Mouse (Mus musculus): Measurements from ENCODE around the gene Asprv1. TPM values are rescaled to one million over a fixed set of nuclear protein-coding genes. Genes with fewer than 3 reads are reported as not detected.
A peak's percentile ranks its signal among the peaks of the same experiment; 100 is the strongest.

Gene Asprv1
- 0.37 and 0.68 TPM in 2 replicates for polyA plus RNA-seq (2014; fragmentation: Nextera tagmentation; extraction: Ambion mirVana)

DNA sequence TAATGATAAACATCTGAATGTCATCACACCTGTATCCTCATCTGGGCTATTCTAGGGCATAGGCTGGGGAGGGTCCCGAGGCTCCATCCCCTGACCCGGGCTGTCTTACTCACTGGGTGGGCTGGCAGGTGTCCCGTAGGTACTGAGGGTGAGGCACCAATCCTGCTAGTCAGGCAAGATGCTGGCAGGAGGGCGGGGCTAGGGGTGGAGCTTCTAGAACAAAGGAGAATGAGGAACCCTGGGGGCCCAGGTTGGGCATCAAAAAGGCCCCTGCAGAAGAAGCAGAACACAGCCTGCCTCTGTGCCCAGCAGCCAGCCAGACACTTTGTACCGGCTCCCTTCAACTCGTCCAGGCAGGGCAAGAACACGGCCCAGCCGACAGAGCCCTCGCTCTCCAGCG lies at the start of gene Asprv1:
TSS of gene Asprv1 (plus strand) at position 219 of the 400 bp plus-strand sequence.
- H3K4me2 ChIP-seq = no peak within 1 kb of the TSS
- H3K9ac ChIP-seq (ENCODE audit: low read length) = no peak within 1 kb of the TSS
- peak; percentile 8 for DNase-seq (ENCODE audit: low spot score, missing footprints)
- no peaks in the 10 kb centered on the region for H3K36me3 ChIP-seq (ENCODE audit: control insufficient read depth, insufficient read depth, low read length)
- no peak within 1 kb of the TSS for H3K27ac ChIP-seq (ENCODE audit: low read depth, low read length)
- no peaks in the 10 kb centered on the region for H3K9me3 ChIP-seq (ENCODE audit: control insufficient read depth, low read length)
- WGBS = 57% methylated on average over 10 of the region's 10 CpGs
- no peaks in the 10 kb centered on the region for H3K4me1 ChIP-seq (ENCODE audit: control insufficient read depth, insufficient read depth, low read length)
- no peak within 1 kb of the TSS for H3K4me3 ChIP-seq (ENCODE audit: low read depth, low read length)
- no peaks in the 10 kb centered on the region for H3K27me3 ChIP-seq (ENCODE audit: control insufficient read depth, insufficient read depth, low read length)
- no peak for ATAC-seq (ENCODE audit: low FRiP score)

DNA sequence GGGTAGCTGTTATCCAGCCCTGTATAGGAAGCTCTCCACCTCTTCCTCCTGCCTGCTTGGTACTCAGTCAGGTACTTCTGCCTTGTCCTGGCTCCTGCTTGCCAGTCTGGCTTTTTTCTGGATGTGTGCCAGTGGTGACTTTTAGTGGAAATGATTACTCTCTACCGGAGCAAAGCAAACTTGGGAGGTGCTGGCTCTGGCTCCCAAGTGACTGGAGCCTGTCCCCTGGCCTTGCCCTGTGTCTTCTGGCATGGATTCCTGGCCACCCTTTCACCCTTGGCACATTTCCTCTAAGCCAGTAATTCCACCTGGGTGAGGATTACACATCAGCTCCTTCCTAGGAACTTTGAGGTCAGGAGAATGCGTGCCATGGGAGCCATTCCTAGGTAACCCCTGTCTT lies 49.6 kb upstream of the Asprv1 start:
- Histone ChIP-seq H3K9me3 (ENCODE audit: control insufficient read depth, low read length) (no peaks in the 10 kb centered on the region), H3K4me2 (no peak overlapping the region), H3K4me1 (ENCODE audit: control insufficient read depth, insufficient read depth, low read length) (no peaks in the 10 kb centered on the region), H3K27ac (ENCODE audit: low read depth, low read length) (no peak overlapping the region), H3K27me3 (ENCODE audit: control insufficient read depth, insufficient read depth, low read length) (no peaks in the 10 kb centered on the region), H3K9ac (ENCODE audit: low read length) (no peak overlapping the region), H3K4me3 (ENCODE audit: low read depth, low read length) (no peak overlapping the region), H3K36me3 (ENCODE audit: control insufficient read depth, insufficient read depth, low read length) (no peaks in the 10 kb centered on the region)
- 92% methylated on average over 2 of the region's 2 CpGs for WGBS
- DNase-seq (ENCODE audit: low spot score, missing footprints) (no peak), ATAC-seq (ENCODE audit: low FRiP score) (no peak)

DNA sequence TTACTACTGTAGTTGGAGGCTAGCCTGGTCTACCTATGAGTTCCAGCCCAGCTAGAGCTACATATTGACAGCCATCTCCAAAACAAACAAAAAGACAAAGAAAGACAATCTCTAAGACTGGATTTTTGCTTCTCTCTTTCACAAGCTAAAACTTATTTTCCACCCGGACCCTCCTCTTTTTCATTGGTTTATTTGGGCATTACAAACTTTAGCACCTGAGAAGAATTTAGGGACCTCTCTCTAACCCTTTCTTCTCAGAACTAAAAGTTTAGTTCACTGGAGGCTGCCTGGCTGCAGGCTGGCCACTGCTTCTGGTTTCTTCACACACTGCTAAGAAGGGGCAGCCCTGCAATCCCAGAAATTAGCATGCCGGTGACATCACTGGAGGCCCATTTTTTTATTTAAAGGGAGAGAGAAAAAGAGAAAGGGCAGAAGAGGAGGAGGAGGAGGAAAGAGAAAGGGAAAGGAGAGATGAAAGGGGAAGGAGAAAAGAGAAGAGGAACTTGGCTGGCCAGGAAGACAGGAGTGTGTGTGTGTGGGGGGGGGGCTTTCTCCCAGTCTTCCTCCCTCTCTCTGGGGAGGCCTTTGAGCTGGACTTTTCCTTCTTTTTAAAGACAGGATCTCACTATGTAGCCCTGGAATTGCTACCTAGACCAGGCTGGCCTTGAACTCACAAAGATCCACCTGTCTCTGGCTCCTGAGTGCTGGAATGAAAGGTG lies 48.7 kb upstream of the Asprv1 start:
- Histone ChIP-seq H3K4me1 (ENCODE audit: control insufficient read depth, insufficient read depth, low read length) (peaks cover under 1% of the 10 kb centered on the region), H3K9ac (ENCODE audit: low read length) (no peak overlapping the region), H3K9me3 (ENCODE audit: control insufficient read depth, low read length) (no peaks in the 10 kb centered on the region), H3K36me3 (ENCODE audit: control insufficient read depth, insufficient read depth, low read length) (no peaks in the 10 kb centered on the region), H3K4me3 (ENCODE audit: low read depth, low read length) (no peak overlapping the region), H3K27me3 (ENCODE audit: control insufficient read depth, insufficient read depth, low read length) (no peaks in the 10 kb centered on the region), H3K4me2 (no peak overlapping the region), H3K27ac (ENCODE audit: low read depth, low read length) (no peak overlapping the region)
- ATAC-seq (ENCODE audit: low FRiP score) (no peak), DNase-seq (ENCODE audit: low spot score, missing footprints) (peak; percentile 76)
- 76% methylated on average over 2 of the region's 2 CpGs for WGBS

DNA sequence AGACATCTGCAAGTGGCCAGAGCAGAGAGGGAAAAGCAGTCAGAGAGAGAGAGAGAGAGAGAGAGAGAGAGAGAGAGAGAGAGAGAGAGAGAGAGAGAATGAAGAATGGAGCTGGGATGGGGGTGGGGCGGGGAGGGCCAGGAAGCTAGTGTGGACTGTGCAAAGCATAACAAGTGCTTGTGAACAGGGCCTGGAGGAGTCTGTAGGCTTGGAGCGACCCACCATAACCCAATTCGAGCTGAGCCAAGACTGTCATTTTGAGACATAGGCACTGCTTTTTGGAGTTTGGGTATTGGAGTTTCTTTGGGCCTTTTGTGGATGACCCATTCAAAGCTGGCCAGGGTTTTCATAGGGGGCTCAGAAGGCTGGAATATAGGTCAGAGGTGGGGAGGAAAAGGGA lies 48.0 kb upstream of the Asprv1 start:
- Histone ChIP-seq H3K4me3 (ENCODE audit: low read depth, low read length) (no peak overlapping the region), H3K9me3 (ENCODE audit: control insufficient read depth, low read length) (no peaks in the 10 kb centered on the region), H3K9ac (ENCODE audit: low read length) (no peak overlapping the region), H3K27me3 (ENCODE audit: control insufficient read depth, insufficient read depth, low read length) (no peaks in the 10 kb centered on the region), H3K4me1 (ENCODE audit: control insufficient read depth, insufficient read depth, low read length) (peaks cover 8% of the 10 kb centered on the region), H3K36me3 (ENCODE audit: control insufficient read depth, insufficient read depth, low read length) (no peaks in the 10 kb centered on the region), H3K4me2 (no peak overlapping the region), H3K27ac (ENCODE audit: low read depth, low read length) (no peak overlapping the region)
- no peak for ATAC-seq (ENCODE audit: low FRiP score)
- 82% methylated on average over 3 of the region's 3 CpGs for WGBS
- DNase-seq (ENCODE audit: low spot score, missing footprints) = peak; percentile 60

DNA sequence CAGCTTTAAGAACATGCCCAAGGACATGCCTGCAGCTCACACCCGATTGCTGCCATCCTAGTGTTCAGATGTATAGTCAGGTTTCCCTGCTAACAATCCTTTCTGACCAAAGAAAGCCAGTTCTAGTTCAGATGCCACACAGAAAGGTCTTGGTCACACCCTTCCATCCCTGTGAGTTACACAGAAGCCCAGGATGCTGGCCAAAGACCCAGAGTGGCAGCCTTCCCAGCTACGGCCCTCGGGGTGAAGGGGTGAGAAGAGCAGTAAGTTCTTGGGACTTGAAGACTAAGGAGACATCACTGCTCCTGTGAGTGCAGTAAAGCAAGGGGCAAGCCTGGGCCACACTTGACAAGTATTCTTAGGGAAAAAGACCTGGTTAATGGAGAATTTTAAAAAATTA lies 44.8 kb upstream of the Asprv1 start:
- Histone ChIP-seq H3K27ac (ENCODE audit: low read depth, low read length) (no peak overlapping the region), H3K9me3 (ENCODE audit: control insufficient read depth, low read length) (no peaks in the 10 kb centered on the region), H3K4me1 (ENCODE audit: control insufficient read depth, insufficient read depth, low read length) (peaks cover 13% of the 10 kb centered on the region), H3K4me2 (no peak overlapping the region), H3K4me3 (ENCODE audit: low read depth, low read length) (no peak overlapping the region), H3K27me3 (ENCODE audit: control insufficient read depth, insufficient read depth, low read length) (no peaks in the 10 kb centered on the region), H3K9ac (ENCODE audit: low read length) (no peak overlapping the region), H3K36me3 (ENCODE audit: control insufficient read depth, insufficient read depth, low read length) (no peaks in the 10 kb centered on the region)
- ATAC-seq (ENCODE audit: low FRiP score) = no peak
- DNase-seq (ENCODE audit: low spot score, missing footprints) = peak; percentile 60
- 95% methylated on average over 3 of the region's 3 CpGs for WGBS

DNA sequence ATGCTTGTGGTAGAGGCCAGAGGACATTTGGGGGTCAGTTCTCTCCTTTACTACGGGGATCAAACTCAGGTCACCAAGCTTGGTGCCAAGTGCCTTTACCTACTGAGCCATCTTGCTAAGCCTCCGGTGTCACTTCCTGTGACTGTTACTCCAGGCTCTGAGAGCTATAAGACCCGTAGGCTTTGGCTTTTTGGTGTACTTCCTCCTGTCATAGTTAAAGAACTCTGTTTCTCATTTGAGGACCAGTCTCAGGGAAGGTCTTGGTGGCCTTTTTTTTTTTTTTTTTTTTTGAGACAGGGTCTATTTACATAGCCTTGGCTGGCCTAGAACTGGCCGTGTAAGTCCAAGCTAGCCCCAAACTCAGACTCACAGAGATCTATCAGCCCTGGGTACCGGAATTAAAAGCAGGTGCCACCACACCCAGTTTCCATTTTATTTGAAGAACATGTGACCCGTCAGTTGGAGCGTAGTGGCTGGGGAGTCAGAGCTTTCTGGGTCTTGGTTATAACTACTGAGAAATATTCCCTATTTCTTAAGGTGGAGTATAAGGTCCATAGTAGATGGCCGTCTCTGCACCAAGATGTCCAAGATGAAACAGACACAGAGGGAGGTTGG lies 44.3 kb upstream of the Asprv1 start:
- Histone ChIP-seq H3K4me3 (ENCODE audit: low read depth, low read length) (no peak overlapping the region), H3K4me1 (ENCODE audit: control insufficient read depth, insufficient read depth, low read length) (peaks cover 13% of the 10 kb centered on the region), H3K27ac (ENCODE audit: low read depth, low read length) (no peak overlapping the region), H3K4me2 (no peak overlapping the region), H3K9ac (ENCODE audit: low read length) (no peak overlapping the region), H3K9me3 (ENCODE audit: control insufficient read depth, low read length) (no peaks in the 10 kb centered on the region), H3K36me3 (ENCODE audit: control insufficient read depth, insufficient read depth, low read length) (no peaks in the 10 kb centered on the region), H3K27me3 (ENCODE audit: control insufficient read depth, insufficient read depth, low read length) (no peaks in the 10 kb centered on the region)
- WGBS = 93% methylated on average over 8 of the region's 8 CpGs
- no peak for ATAC-seq (ENCODE audit: low FRiP score)
- peak; percentile 77 for DNase-seq (ENCODE audit: low spot score, missing footprints)

DNA sequence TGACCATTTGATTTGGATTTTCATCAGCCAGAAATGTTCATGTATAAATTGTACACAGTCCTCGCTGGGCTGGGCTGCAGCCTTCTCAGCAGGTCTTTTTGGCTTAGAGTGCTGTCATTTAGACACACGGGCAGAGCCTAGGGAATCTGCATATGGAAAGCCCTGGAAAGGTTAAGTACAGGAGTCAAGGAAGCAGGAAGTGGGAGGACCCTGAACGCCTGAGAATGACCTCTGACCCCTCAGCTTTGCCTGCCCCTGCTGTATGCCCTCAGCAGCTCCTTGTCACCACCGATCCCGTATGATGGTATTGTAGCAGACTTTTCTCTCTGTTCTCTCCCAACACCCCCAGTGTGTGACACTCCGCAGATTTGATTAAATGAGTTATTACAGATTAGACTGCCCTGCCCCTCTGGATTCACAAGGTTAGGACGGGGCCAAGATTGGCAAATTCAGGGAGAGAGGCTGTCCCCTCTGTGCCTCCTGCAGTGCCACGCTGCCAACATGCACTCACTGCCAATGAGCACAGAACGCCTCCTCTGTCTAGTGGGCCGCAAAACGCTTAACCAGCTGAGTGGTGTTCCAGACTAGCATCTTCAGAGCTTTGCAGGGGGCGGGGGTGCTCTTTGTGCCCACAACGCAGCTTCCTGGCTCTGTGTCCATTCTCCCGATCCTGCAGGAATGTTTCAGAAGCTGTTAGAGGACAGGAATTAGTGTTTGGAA lies 43.5 kb upstream of the Asprv1 start:
- whole genome bisulfite sequencing = 38% methylated on average over 14 of the region's 14 CpGs
- Histone ChIP-seq H3K27me3 (ENCODE audit: control insufficient read depth, insufficient read depth, low read length) (no peaks in the 10 kb centered on the region), H3K4me1 (ENCODE audit: control insufficient read depth, insufficient read depth, low read length) (peaks cover 13% of the 10 kb centered on the region), H3K9ac (ENCODE audit: low read length) (peak overlapping the region; percentile 70), H3K36me3 (ENCODE audit: control insufficient read depth, insufficient read depth, low read length) (no peaks in the 10 kb centered on the region), H3K27ac (ENCODE audit: low read depth, low read length) (peak overlapping the region; percentile 65), H3K9me3 (ENCODE audit: control insufficient read depth, low read length) (no peaks in the 10 kb centered on the region), H3K4me3 (ENCODE audit: low read depth, low read length) (peak overlapping the region; percentile 25), H3K4me2 (peak overlapping the region; percentile 47)
- ATAC-seq (ENCODE audit: low FRiP score) = peak; percentile 34
- DNase-seq (ENCODE audit: low spot score, missing footprints) = peak; percentile 86

DNA sequence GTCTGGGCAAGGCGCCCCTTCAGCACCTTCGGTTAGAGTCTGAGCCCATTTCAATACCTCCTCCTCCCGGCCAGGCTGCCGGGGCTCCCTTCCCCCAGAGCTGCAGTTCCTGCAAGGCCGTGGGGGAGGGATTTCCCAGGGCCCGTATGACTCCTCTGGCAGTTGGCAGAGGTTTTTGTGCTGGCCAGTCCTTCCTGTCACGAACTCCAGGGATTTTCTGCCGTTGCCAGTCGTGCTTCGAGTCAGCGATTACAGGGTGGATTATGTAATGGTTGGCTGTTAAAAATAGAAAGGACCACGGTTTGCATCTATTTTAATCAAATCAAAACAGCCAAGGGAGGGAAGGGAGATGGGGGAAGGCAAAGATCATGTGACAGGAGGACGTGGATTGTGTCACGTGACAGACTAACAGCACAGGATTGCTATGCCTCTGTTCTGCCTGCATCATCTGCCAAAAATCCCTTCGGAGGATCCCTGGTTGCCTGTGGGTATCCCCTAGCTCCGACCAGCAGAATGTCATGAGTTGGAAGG lies 42.8 kb upstream of the Asprv1 start:
- WGBS = 13% methylated on average over 16 of the region's 16 CpGs
- Histone ChIP-seq H3K9ac (ENCODE audit: low read length) (peak overlapping the region; percentile 70), H3K9me3 (ENCODE audit: control insufficient read depth, low read length) (no peaks in the 10 kb centered on the region; the same call in 1 of the 2 replicates), H3K4me3 (ENCODE audit: low read depth, low read length) (peak overlapping the region; percentile 25), H3K4me1 (ENCODE audit: control insufficient read depth, insufficient read depth, low read length) (peaks cover 13% of the 10 kb centered on the region), H3K4me2 (peak overlapping the region; percentile 47), H3K27me3 (ENCODE audit: control insufficient read depth, insufficient read depth, low read length) (no peaks in the 10 kb centered on the region), H3K36me3 (ENCODE audit: control insufficient read depth, insufficient read depth, low read length) (no peaks in the 10 kb centered on the region), H3K27ac (ENCODE audit: low read depth, low read length) (peak overlapping the region; percentile 65)
- peak; percentile 96 for DNase-seq (ENCODE audit: low spot score, missing footprints)
- ATAC-seq (ENCODE audit: low FRiP score) = peak; percentile 88

DNA sequence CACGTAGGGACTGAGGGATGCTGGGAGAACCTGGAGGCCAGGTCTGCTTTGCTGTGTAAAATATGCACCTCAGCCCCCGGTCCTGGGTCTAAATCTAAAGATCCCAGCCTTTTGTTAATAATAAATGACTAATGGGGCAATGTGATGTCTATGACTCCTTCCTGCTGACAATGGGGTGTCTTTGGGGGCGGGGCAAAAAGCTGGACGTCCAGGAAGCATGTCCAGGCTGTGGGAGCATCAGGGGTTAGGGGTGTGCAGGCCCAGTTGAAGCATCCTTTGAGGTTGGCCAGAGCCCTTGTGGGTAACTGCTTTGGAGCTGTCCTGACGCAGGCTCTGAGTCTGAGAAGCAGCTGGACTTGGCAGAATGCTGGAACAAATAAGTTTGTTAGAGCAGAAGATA lies 41.9 kb upstream of the Asprv1 start:
- Histone ChIP-seq H3K4me3 (ENCODE audit: low read depth, low read length) (no peak overlapping the region), H3K4me2 (no peak overlapping the region), H3K27ac (ENCODE audit: low read depth, low read length) (no peak overlapping the region), H3K4me1 (ENCODE audit: control insufficient read depth, insufficient read depth, low read length) (peaks cover 13% of the 10 kb centered on the region), H3K27me3 (ENCODE audit: control insufficient read depth, insufficient read depth, low read length) (no peaks in the 10 kb centered on the region), H3K9ac (ENCODE audit: low read length) (no peak overlapping the region), H3K36me3 (ENCODE audit: control insufficient read depth, insufficient read depth, low read length) (no peaks in the 10 kb centered on the region), H3K9me3 (ENCODE audit: control insufficient read depth, low read length) (no peaks in the 10 kb centered on the region; the same call in 1 of the 2 replicates)
- 66% methylated on average over 5 of the region's 5 CpGs for WGBS
- DNase-seq (ENCODE audit: low spot score, missing footprints) (no peak), ATAC-seq (ENCODE audit: low FRiP score) (no peak)
